Mouse (Mus musculus): ENCODE results near the gene Gm10439. TPM values are rescaled to one million over a fixed set of nuclear protein-coding genes. Genes with fewer than 3 reads are reported as not detected.
"Not testable (repeated sequence)": the region's sequence is repeated elsewhere in the genome, so short reads cannot be mapped to it uniquely, and the experiment has no call there.

Gm10439 gene
- total RNA-seq (2014; fragmentation: Nextera tagmentation) (not detected in 2 replicates), total RNA-seq (2017) (not detected in 2 replicates)

DNA sequence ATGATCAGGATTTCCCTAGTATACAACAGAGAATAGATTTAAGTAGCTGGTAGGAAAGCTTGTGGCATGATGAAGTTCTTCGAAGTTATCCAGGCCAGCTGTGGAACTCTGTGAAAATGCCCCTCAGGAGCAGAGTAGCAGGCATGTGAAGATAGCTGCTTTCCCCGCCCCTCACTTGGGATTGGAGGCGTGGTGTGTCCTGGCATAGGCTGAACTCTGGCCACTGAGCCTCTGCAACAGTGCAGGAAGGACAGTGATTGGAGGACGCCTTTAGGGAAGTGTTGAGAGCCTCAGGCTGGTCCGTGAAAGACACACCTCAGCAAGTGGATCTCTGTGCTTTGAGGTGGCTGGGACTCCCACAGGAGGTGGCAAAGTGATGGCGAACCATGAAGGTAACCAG is at the start of gene Gm10439:
Gm10439 (plus strand) TSS at position 301 of the 400 bp plus-strand sequence.
- not testable (repeated sequence) for ATAC-seq (replicated peaks; ENCODE audit: low FRiP score, low TSS enrichment, poor library complexity, severe bottlenecking)

Other genes with a start within 250 kb of the Gm10439 start
- not detected in 2 replicates for gene Gm15085, start 147.0 kb upstream of the Gm10439 start, total RNA-seq (2014; fragmentation: Nextera tagmentation)
- not detected in 2 replicates for gene Gm15085, start 147.0 kb upstream of the Gm10439 start, total RNA-seq (2017)
- gene Gm15097, start 189.9 kb downstream of the Gm10439 start, total RNA-seq (2014; fragmentation: Nextera tagmentation) = not detected in 2 replicates
- not detected in 2 replicates for gene Gm15097, start 189.9 kb downstream of the Gm10439 start, total RNA-seq (2017)